Mouse (Mus musculus): Measurements from ENCODE around the gene Atad1.

GRCm38 (mm10) chr19:32720319-32720718 lies 19.3 kb downstream of the Atad1 start:
- TF ChIP-seq CTCF (IDR thresholded peaks at IDR 0.05; ENCODE audit: low read depth) (no peak), EP300 (IDR thresholded peaks at IDR 0.05; ENCODE audit: low read depth) (no peak)
